Mouse (Mus musculus) stomach, postnatal 0 days (tissue): ENCODE data around the gene Grhl1. TPM values are rescaled to one million over a fixed set of nuclear protein-coding genes. Genes with fewer than 3 reads are reported as not detected.

Experiments
- ATAC-seq: fragments of 200-750 bp; cut with Nextera tagmentation; 2 replicates; pipeline ENCODE4 v1.8.0; 2017; ENCODE audit not compliant: low FRiP score, low TSS enrichment
- DNase-seq: peaks from one replicate; pipeline ENCODE4 v3.0.0-alpha.2; 2016; ENCODE audit warnings: low spot score
- H3K27ac ChIP-seq: fragments of 300-500 bp; sonication (generic); replicated peaks from 2 replicates; pipeline ENCODE4 v1.5.1; 2014; ENCODE audit warnings: mild to moderate bottlenecking, control low read depth
- H3K27me3 ChIP-seq: fragments of 300-500 bp; sonication (generic); 2 replicates; pipeline ENCODE4 v1.6.1; 2014; ENCODE audit warnings: low read length; ENCODE audit not compliant: control insufficient read depth, insufficient read depth
- H3K36me3 ChIP-seq: fragments of 300-500 bp; sonication (generic); 2 replicates; pipeline ENCODE4 v1.6.1; 2014; ENCODE audit warnings: low read length, mixed read lengths; ENCODE audit not compliant: control insufficient read depth, insufficient read depth
- H3K4me1 ChIP-seq: fragments of 300-500 bp; sonication (generic); replicated peaks from 2 replicates; pipeline ENCODE4 v1.6.1; 2014; ENCODE audit warnings: antibody characterized with exemption; ENCODE audit not compliant: control insufficient read depth, insufficient read depth
- H3K4me2 ChIP-seq: fragments of 300-500 bp; sonication (generic); replicated peaks from 2 replicates; pipeline ENCODE4 v1.6.1; 2014; ENCODE audit warnings: low read depth, mild to moderate bottlenecking, control low read depth, moderate library complexity
- H3K4me3 ChIP-seq: fragments of 300-500 bp; sonication (generic); 2 replicates; pipeline ENCODE4 v1.5.1; 2014; ENCODE audit warnings: low read depth, low read length, control low read depth
- H3K9ac ChIP-seq: fragments of 300-500 bp; sonication (generic); 2 replicates; pipeline ENCODE4 v1.6.1; 2014; ENCODE audit warnings: mild to moderate bottlenecking, low read length, control low read depth, mixed read lengths
- H3K9me3 ChIP-seq: fragments of 300-500 bp; sonication (generic); 2 replicates; pipeline ENCODE4 v1.6.1; 2016; ENCODE audit warnings: low read length; ENCODE audit not compliant: control insufficient read depth
- CTCF ChIP-seq: IDR thresholded peaks from 2 replicates; pipeline ENCODE4 v1.5.1; 2016; ENCODE audit warnings: antibody characterized with exemption, low read depth, mild to moderate bottlenecking, moderate library complexity
- EP300 ChIP-seq: optimal IDR thresholded peaks from 2 replicates; pipeline ENCODE3; 2016; ENCODE audit warnings: antibody characterized with exemption
- WGBS: fragments of 180-500 bp; shearing (Covaris S2); extraction: QIAGEN DNeasy Blood & Tissue Kit; methylation state at CpG from one replicate; pipeline ENCODE4 v1.1.7; 2014; 5-methylcytosine and 5-hydroxymethylcytosine counted together
- polyA plus RNA-seq: library from polyadenylated mRNA; unstranded; fragments of >200 nt; fragmentation: Nextera tagmentation; extraction: Ambion mirVana; gene quantifications from 2 replicates; pipeline ENCODE4 v1.2.1, GENCODE M21; 2015

The Grhl1 gene
- polyA plus RNA-seq, 1 experiment from 2014 or later, result 28.9 TPM

- H3K9ac ChIP-seq, result no peak overlapping the region
- no peaks in the 10 kb centered on the region for H3K4me1 ChIP-seq
- H3K27ac ChIP-seq, result no peak overlapping the region
- H3K4me2 ChIP-seq, result no peak overlapping the region
- H3K27me3 ChIP-seq, result no peaks in the 10 kb centered on the region
- WGBS, result 78% methylated on average over 5 of the region's 5 CpGs
- H3K36me3 ChIP-seq, result no peaks in the 10 kb centered on the region
- ATAC-seq (no peak), DNase-seq (no peak)
- H3K4me3 ChIP-seq, result no peak overlapping the region
- H3K9me3 ChIP-seq, result no peaks in the 10 kb centered on the region
- no peak for TF ChIP-seq CTCF
- no peak for TF ChIP-seq EP300
These were observed 54.3 kb downstream of the Grhl1 start for GRCm38 (mm10) chr12:24626401-24626800.

- ATAC-seq, result peak; percentile 37
- Histone ChIP-seq H3K4me1 (no peaks in the 10 kb centered on the region), H3K4me3 (no peak overlapping the region), H3K9me3 (no peaks in the 10 kb centered on the region), H3K4me2 (no peak overlapping the region), H3K36me3 (no peaks in the 10 kb centered on the region), H3K9ac (no peak overlapping the region), H3K27me3 (no peaks in the 10 kb centered on the region), H3K27ac (no peak overlapping the region)
- WGBS, result 46% methylated on average over 3 of the region's 3 CpGs
- TF ChIP-seq EP300 (no peak), CTCF (no peak)
- no peak for DNase-seq
These were observed 55.1 kb downstream of the Grhl1 start for GRCm38 (mm10) chr12:24627215-24627614.

- H3K4me3 ChIP-seq, result no peak overlapping the region
- ATAC-seq (peak; percentile 65), DNase-seq (peak; percentile 49)
- H3K9ac ChIP-seq, result no peak overlapping the region
- H3K4me2 ChIP-seq, result no peak overlapping the region
- H3K9me3 ChIP-seq, result no peaks in the 10 kb centered on the region
- TF ChIP-seq EP300, result no peak
- TF ChIP-seq CTCF, result peak; percentile 76
- no peaks in the 10 kb centered on the region for H3K27me3 ChIP-seq
- no peaks in the 10 kb centered on the region for H3K36me3 ChIP-seq
- H3K27ac ChIP-seq, result no peak overlapping the region
- 69% methylated on average over 1 of the region's 1 CpGs for WGBS
- H3K4me1 ChIP-seq, result no peaks in the 10 kb centered on the region
These were observed 58.1 kb downstream of the Grhl1 start for GRCm38 (mm10) chr12:24630220-24630619.

GRCm38 (mm10) chr12:24632404-24632803 is 60.3 kb downstream of the Grhl1 start:
- no peak for TF ChIP-seq EP300
- TF ChIP-seq CTCF, result no peak
- no peak for DNase-seq
- WGBS, result 60% methylated on average over 4 of the region's 4 CpGs

GRCm38 (mm10) chr12:24633753-24634191 is 61.7 kb downstream of the Grhl1 start:
- no peak for ATAC-seq
- Histone ChIP-seq H3K4me3 (no peak overlapping the region), H3K9me3 (no peaks in the 10 kb centered on the region), H3K4me1 (no peaks in the 10 kb centered on the region), H3K27ac (no peak overlapping the region), H3K9ac (no peak overlapping the region), H3K4me2 (no peak overlapping the region), H3K36me3 (no peaks in the 10 kb centered on the region), H3K27me3 (no peaks in the 10 kb centered on the region)
- 63% methylated on average over 1 of the region's 1 CpGs for WGBS
- no peak for DNase-seq
- TF ChIP-seq CTCF (no peak), EP300 (no peak)

More at GRCm38 (mm10) chr12:24632404-24632803, 60.3 kb downstream of the Grhl1 start:
- ATAC-seq, result no peak
- Histone ChIP-seq H3K9me3 (no peaks in the 10 kb centered on the region), H3K27ac (no peak overlapping the region), H3K4me2 (no peak overlapping the region), H3K9ac (no peak overlapping the region), H3K4me3 (no peak overlapping the region), H3K27me3 (no peaks in the 10 kb centered on the region), H3K36me3 (no peaks in the 10 kb centered on the region), H3K4me1 (no peaks in the 10 kb centered on the region)

GRCm38 (mm10) chr12:24634212-24634611 is 62.1 kb downstream of the Grhl1 start:
- Histone ChIP-seq H3K4me3 (no peak overlapping the region), H3K9me3 (no peaks in the 10 kb centered on the region), H3K9ac (no peak overlapping the region), H3K36me3 (no peaks in the 10 kb centered on the region), H3K27me3 (no peaks in the 10 kb centered on the region), H3K4me2 (no peak overlapping the region), H3K27ac (no peak overlapping the region), H3K4me1 (no peaks in the 10 kb centered on the region)
- 69% methylated on average over 4 of the region's 4 CpGs for WGBS
- DNase-seq (no peak), ATAC-seq (no peak)
- TF ChIP-seq EP300 (no peak), CTCF (no peak)
